Mouse (Mus musculus): ENCODE data around the gene Pcare. TPM values are rescaled to one million over a fixed set of nuclear protein-coding genes. Genes with fewer than 3 reads are reported as not detected.

The Pcare gene
- polyA plus RNA-seq, 1 experiment from 2014 or later: not detected

GRCm38 (mm10) chr17:71720434-71720833 is 32.3 kb downstream of the Pcare start:
- H3K9ac ChIP-seq: no peak overlapping the region
- ATAC-seq (replicated peaks): no peak

GRCm38 (mm10) chr17:71717881-71718625 is 34.6 kb downstream of the Pcare start:
- H3K9me3 ChIP-seq: no peaks in the 10 kb centered on the region
- no peak overlapping the region for H3K4me2 ChIP-seq
- H3K4me3 ChIP-seq: no peak overlapping the region
- no peak overlapping the region for H3K9ac ChIP-seq
- no peak overlapping the region for H3K27ac ChIP-seq
- ATAC-seq (replicated peaks): no peak
- H3K27me3 ChIP-seq (replicated peaks): no peaks in the 10 kb centered on the region
- H3K4me1 ChIP-seq: no peaks in the 10 kb centered on the region
- H3K36me3 ChIP-seq (replicated peaks): no peaks in the 10 kb centered on the region
- 90% methylated on average over 8 of the region's 8 CpGs for WGBS

More at GRCm38 (mm10) chr17:71720434-71720833, 32.3 kb downstream of the Pcare start:
- Histone ChIP-seq H3K27ac (no peak overlapping the region), H3K4me2 (no peak overlapping the region), H3K27me3 (replicated peaks) (no peaks in the 10 kb centered on the region), H3K4me1 (no peaks in the 10 kb centered on the region), H3K4me3 (no peak overlapping the region), H3K9me3 (no peaks in the 10 kb centered on the region), H3K36me3 (replicated peaks) (no peaks in the 10 kb centered on the region)

DNA sequence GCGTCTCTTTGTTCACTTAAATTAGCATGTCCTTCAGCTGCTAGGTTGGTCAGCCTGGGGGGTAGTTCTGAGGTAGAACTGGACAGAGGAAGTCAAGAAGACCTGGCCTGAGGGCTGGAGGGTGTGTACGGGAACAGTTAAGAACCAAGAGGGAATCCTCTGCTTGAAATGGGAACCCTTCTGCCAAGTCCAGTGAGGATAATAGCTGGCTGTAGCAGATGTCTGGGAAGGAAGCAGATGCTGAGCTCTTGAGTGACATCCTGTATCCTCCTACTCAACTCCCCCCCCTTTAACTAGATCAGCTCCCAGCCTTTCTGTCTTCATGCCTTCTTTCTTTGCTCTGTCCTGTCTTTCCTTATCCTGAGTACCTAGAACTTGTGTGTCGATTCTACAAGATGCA is 37.7 kb downstream of the Pcare start:
- no peak overlapping the region for H3K27ac ChIP-seq
- H3K36me3 ChIP-seq (replicated peaks): no peaks in the 10 kb centered on the region
- no peak overlapping the region for H3K4me2 ChIP-seq
- H3K9me3 ChIP-seq: no peaks in the 10 kb centered on the region
- no peak overlapping the region for H3K9ac ChIP-seq
- no peaks in the 10 kb centered on the region for H3K27me3 ChIP-seq (replicated peaks)
- ATAC-seq (replicated peaks): no peak
- H3K4me3 ChIP-seq: no peak overlapping the region
- 73% methylated on average over 3 of the region's 3 CpGs for WGBS
- H3K4me1 ChIP-seq: no peaks in the 10 kb centered on the region

GRCm38 (mm10) chr17:71712279-71712678 is 40.4 kb downstream of the Pcare start:
- no peaks in the 10 kb centered on the region for H3K9me3 ChIP-seq
- no peak overlapping the region for H3K9ac ChIP-seq
- 85% methylated on average over 6 of the region's 6 CpGs for whole genome bisulfite sequencing
- peaks cover 3% of the 10 kb centered on the region; the same call in 1 of the 2 replicates for H3K4me1 ChIP-seq
- H3K27me3 ChIP-seq (replicated peaks): no peaks in the 10 kb centered on the region
- ATAC-seq (replicated peaks): no peak
- no peak overlapping the region for H3K27ac ChIP-seq
- no peak overlapping the region for H3K4me3 ChIP-seq
- H3K4me2 ChIP-seq: no peak overlapping the region
- H3K36me3 ChIP-seq (replicated peaks): no peaks in the 10 kb centered on the region

GRCm38 (mm10) chr17:71707715-71708114 is 45.0 kb downstream of the Pcare start:
- no peak overlapping the region for H3K4me2 ChIP-seq
- H3K27ac ChIP-seq: no peak overlapping the region
- no peaks in the 10 kb centered on the region for H3K36me3 ChIP-seq (replicated peaks)
- H3K27me3 ChIP-seq (replicated peaks): no peaks in the 10 kb centered on the region
- 37% methylated on average over 4 of the region's 4 CpGs for WGBS
- H3K9ac ChIP-seq: no peak overlapping the region
- no peak overlapping the region for H3K4me3 ChIP-seq
- peak; percentile 71 for ATAC-seq (replicated peaks)
- no peaks in the 10 kb centered on the region for H3K9me3 ChIP-seq
- peaks cover 3% of the 10 kb centered on the region; the same call in 1 of the 2 replicates for H3K4me1 ChIP-seq

- Histone ChIP-seq H3K9ac (no peak overlapping the region), H3K4me2 (no peak overlapping the region), H3K27me3 (replicated peaks) (no peaks in the 10 kb centered on the region), H3K9me3 (no peaks in the 10 kb centered on the region), H3K4me1 (peaks cover 3% of the 10 kb centered on the region; the same call in 1 of the 2 replicates), H3K36me3 (replicated peaks) (no peaks in the 10 kb centered on the region), H3K4me3 (no peak overlapping the region), H3K27ac (no peak overlapping the region)
- ATAC-seq (replicated peaks): no peak
- 91% methylated on average over 14 of the region's 14 CpGs for WGBS
Observed at GRCm38 (mm10) chr17:71705550-71706480, 46.9 kb downstream of the Pcare start.

GRCm38 (mm10) chr17:71705113-71705512 is 47.6 kb downstream of the Pcare start:
- no peak overlapping the region for H3K4me3 ChIP-seq
- H3K9me3 ChIP-seq: no peaks in the 10 kb centered on the region
- H3K4me2 ChIP-seq: no peak overlapping the region
- WGBS: 72% methylated on average over 1 of the region's 1 CpGs
- ATAC-seq (replicated peaks): no peak
- H3K4me1 ChIP-seq: peaks cover 3% of the 10 kb centered on the region; the same call in 1 of the 2 replicates
- H3K27ac ChIP-seq: no peak overlapping the region
- H3K9ac ChIP-seq: no peak overlapping the region
- no peaks in the 10 kb centered on the region for H3K27me3 ChIP-seq (replicated peaks)
- H3K36me3 ChIP-seq (replicated peaks): no peaks in the 10 kb centered on the region

DNA sequence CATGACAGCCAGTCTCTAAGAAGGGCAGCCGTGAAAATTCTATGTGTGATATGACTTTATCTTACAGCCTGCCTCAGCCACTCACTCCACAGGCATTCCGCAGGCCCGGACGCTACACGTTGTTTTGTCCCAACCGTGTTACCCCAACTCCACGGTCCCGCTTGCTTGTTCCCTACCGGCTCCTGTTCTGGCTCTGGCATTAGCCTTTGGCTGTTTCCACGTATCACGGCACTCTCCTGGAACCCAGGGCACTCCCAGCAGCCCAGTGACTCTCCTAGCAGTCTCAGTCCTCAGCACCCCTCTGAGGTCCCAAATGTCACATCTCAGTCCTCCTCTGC is 54.1 kb downstream of the Pcare start:
- H3K4me1 ChIP-seq: no peaks in the 10 kb centered on the region
- no peaks in the 10 kb centered on the region for H3K36me3 ChIP-seq (replicated peaks)
- no peaks in the 10 kb centered on the region for H3K27me3 ChIP-seq (replicated peaks)
- no peak overlapping the region for H3K9ac ChIP-seq
- no peak overlapping the region for H3K4me3 ChIP-seq
- ATAC-seq (replicated peaks): no peak
- H3K27ac ChIP-seq: no peak overlapping the region
- 84% methylated on average over 11 of the region's 11 CpGs for WGBS
- H3K4me2 ChIP-seq: no peak overlapping the region
- no peaks in the 10 kb centered on the region for H3K9me3 ChIP-seq

DNA sequence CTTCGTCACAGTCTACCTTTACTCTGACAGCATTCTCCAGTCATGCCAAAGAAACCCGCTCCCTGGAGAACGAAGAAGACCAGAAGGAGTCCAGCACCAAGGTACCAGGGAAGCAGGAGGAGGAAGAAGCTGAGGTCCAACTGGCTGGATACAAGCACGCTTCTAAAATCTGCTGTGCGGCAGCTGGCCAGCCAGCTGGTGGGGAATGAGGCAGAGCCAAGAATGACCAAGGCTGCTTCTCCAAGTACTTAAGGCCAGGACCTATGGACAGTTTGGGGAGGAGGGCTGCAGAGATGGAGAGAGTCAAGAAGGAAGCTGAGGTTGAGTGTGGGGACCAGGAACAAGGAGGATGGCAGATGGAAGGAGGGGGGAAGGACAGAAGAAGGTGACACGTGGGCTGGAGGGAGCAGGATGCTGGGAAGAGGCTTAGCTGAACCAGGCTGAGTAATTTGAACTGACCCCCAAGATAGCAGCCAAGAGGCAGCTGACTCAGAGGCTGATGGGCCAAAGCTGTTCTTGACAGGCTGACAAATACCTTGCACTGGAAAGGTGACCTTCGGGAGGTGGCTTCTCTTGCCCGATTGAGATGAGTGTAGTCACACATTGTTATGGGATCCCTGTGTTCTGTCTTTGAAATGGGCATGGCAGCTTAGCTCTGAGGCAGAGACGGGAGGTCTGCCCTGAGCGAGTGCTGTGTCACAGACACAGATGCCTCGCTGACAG is 54.6 kb downstream of the Pcare start:
- WGBS: 79% methylated on average over 11 of the region's 11 CpGs

GRCm38 (mm10) chr17:71696396-71696795 is 56.3 kb downstream of the Pcare start:
- Histone ChIP-seq H3K27me3 (replicated peaks) (no peaks in the 10 kb centered on the region), H3K4me3 (no peak overlapping the region), H3K4me1 (peaks cover 4% of the 10 kb centered on the region), H3K27ac (no peak overlapping the region), H3K4me2 (no peak overlapping the region), H3K9ac (no peak overlapping the region), H3K36me3 (replicated peaks) (no peaks in the 10 kb centered on the region), H3K9me3 (no peaks in the 10 kb centered on the region)
- ATAC-seq (replicated peaks): no peak
- 84% methylated on average over 5 of the region's 5 CpGs for WGBS

More for the DNA sequence above, 54.6 kb downstream of the Pcare start:
- no peaks in the 10 kb centered on the region for H3K27me3 ChIP-seq (replicated peaks)
- H3K4me2 ChIP-seq: no peak overlapping the region
- no peak overlapping the region for H3K9ac ChIP-seq
- no peak overlapping the region for H3K27ac ChIP-seq
- H3K4me1 ChIP-seq: peaks cover 4% of the 10 kb centered on the region
- no peaks in the 10 kb centered on the region for H3K36me3 ChIP-seq (replicated peaks)
- H3K9me3 ChIP-seq: no peaks in the 10 kb centered on the region
- H3K4me3 ChIP-seq: no peak overlapping the region
- no peak for ATAC-seq (replicated peaks)

GRCm38 (mm10) chr17:71695716-71696315 is 56.9 kb downstream of the Pcare start:
- H3K36me3 ChIP-seq (replicated peaks): no peaks in the 10 kb centered on the region
- no peak overlapping the region for H3K4me3 ChIP-seq
- no peaks in the 10 kb centered on the region for H3K27me3 ChIP-seq (replicated peaks)
- no peaks in the 10 kb centered on the region for H3K9me3 ChIP-seq
- H3K9ac ChIP-seq: no peak overlapping the region
- peaks cover 4% of the 10 kb centered on the region for H3K4me1 ChIP-seq
- H3K4me2 ChIP-seq: no peak overlapping the region
- no peak overlapping the region for H3K27ac ChIP-seq
- WGBS: 80% methylated on average over 15 of the region's 15 CpGs
- ATAC-seq (replicated peaks): no peak

GRCm38 (mm10) chr17:71695151-71695550 is 57.5 kb downstream of the Pcare start:
- Histone ChIP-seq H3K27me3 (replicated peaks) (no peaks in the 10 kb centered on the region), H3K4me3 (no peak overlapping the region), H3K36me3 (replicated peaks) (no peaks in the 10 kb centered on the region), H3K9ac (no peak overlapping the region), H3K9me3 (no peaks in the 10 kb centered on the region), H3K4me2 (no peak overlapping the region), H3K4me1 (peaks cover 4% of the 10 kb centered on the region), H3K27ac (no peak overlapping the region)
- WGBS: 93% methylated on average over 8 of the region's 8 CpGs
- ATAC-seq (replicated peaks): no peak

Data from midbrain, embryonic 15.5 days (tissue).